Mouse (Mus musculus) R1 (cell line): ENCODE measurements at regions not wholly inside any gene's neighbourhood (a gene's known extent, or its start where the extent isn't known, plus 50 kb on each side); places are given as distances from the start of the nearest gene placed in this dataset.
A peak's percentile ranks its signal among the peaks of the same experiment; 100 is the strongest.
"Not testable (repeated sequence)": the region's sequence is repeated elsewhere in the genome, so short reads cannot be mapped to it uniquely, and the experiment has no call there.

Source experiments
- DNase-seq: peaks from one replicate; pipeline ENCODE4 v3.0.0-alpha.2; 2018; ENCODE audit warnings: low read depth, low spot score

DNA sequence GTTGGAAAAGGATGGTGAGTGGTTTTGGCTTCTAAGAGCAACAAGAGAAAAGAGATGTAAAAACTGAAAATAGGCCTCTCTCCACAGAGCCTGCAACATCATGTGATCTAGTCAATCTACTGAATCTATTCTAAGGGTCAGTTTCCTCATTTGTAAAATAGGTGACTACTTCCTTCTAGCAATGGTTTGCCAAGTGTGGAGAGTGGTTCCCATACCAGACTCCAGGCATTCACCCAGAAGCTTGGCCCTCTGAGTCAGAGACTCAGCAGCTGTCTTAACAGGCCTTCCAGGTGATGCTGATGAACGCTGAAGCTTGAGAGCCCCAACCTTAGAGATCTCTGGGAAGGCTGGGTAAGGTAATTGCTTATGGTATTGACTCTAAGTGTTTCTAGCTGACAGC, 98.9 kb upstream of the Klf4 start:
- DNase-seq, result no peak

DNA sequence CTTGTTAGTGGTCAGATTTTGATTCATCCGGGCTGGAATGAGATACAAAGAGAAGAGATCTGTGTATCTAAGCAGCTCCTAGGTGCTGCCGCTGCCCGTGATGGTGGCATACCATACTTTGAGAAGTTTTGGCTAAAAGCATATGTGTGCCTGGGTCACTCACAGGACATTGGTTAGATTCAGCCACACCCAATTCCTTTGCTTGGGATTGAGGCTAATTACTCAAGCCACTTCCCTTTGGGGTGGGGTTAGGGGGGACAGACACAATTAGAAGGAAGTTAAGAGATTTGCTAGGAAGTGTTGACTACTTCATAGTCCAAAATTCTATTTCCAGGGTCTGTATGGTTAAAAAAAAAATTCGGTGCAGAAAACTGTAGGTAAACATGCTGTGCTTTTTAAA, 97.9 kb upstream of the Klf4 start:
- not testable (repeated sequence) for DNase-seq

DNA sequence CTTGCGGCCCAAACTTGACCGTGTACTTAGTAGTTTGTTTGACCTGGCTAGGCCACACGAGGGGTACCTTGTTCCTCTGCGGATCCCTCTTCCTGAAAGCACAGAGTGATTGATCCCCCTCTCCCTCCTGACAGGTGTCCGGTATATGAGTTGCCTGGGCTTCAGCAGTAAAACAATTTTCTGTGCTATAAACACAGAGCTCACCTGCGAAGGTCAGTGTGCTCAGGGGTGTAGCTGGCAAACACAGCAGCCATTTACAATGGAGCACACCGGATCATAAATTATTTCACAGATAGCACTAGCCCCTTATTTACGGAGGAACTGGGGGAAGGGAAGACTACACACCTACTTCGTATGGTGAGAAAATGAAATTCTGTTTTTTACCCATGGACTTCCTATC, 92.5 kb upstream of the Klf4 start:
- DNase-seq, result no peak

DNA sequence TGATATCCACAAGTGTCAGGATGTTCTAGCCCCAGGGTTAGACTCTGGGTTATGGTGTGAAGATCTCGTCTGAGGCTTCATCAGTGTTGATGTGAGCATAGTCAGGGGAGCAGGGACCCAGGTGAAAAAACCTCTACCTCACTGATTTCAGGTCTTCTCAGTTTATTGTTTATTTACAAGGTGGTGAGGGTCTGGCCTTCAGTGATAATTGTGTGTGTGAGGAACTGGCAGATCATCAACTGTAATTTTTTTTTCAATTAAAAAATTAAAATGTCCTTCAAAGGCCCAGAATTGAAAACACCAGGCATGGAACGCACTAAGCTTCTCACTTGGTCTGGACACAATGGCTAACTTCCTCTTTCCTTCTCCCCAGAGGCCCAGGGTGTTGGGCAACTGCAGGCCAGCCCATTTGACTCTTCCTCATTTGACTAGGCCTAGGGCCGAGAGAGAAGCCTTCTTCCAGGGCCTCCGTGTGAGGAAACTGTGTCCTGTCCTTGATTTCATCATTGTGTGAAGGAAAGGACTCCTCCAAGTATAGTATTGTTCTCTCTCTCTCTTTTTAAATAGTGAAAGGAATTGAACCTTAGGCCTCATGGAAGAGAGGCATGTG, 91.0 kb upstream of the Klf4 start:
- DNase-seq, result no peak

DNA sequence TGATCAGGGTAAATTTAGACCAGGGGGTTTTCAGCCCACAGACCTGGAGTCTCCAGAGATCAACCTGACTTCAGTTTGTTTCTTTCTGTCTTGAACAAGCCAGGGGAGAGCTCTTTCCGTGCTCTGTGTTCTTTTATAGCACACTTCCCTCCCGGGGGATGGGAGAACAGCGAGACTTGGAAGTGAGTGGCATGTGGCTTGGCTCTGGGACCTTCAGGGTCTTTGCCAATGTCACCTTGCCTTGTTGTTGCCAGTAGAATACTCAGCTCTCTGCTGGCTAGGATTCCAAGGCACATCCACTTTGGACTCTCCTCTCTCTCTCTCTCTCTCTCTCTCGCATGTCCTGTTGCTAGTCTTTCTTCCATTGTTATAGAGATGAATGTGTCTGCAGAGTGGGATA, 90.4 kb upstream of the Klf4 start:
- DNase-seq, result no peak

DNA sequence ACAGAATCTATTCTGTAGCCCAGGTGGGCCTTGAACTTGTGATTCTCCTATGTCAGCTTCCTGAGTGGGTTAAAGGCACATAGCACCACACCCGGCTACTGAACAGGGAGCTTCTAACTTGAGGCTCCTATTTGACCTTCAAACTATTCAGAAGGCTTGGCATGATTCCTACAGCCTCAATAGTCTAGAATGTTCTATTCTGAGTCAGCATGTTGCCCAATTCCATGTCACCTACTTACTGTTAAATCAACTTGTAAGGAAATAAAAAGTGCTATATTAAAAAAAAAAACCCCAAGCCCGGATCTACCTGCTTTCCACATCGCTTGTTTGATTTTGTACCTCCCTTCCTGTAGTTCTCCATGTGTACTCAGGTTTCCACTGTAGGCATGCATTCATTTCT, 87.6 kb upstream of the Klf4 start:
- DNase-seq, result no peak

DNA sequence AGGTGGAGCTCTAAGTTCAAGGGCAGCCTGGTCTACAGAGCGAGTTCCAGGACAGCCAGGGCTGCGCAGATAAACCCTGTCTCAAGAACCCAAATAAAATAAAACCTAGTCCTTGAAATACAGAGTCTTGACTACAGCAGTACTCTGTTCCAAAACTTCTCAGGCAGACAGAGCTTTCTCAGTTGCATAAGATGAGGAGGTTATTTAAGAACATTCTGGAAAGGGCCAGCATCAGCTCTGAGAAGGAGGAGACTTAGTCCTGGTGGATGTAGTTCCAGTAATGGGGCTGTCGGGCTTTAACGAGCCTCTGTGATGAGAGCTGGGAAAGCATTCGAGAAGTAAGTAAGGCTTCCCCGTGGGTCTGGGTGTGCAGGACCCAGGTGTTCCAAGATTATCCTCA, 83.5 kb upstream of the Klf4 start:
- no peak for DNase-seq

DNA sequence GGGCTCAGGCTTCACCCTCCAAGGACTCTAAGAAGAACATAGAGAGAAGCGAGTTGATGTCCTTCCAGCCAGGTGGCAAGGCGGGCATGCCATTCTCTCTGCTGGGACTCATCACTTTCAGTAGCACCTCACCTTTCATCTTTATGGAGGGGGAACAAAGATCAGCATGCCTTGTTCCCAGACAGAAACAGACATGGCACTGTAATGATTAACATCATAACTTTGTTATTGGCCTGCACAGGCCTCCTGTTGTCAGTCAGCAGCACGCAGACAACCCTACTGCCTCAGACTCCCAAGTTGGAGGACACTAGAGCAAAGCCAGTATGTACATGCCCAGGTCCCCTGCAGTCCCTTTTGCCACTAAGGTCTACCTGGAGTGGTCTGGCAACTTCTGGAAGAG, 81.3 kb upstream of the Klf4 start:
- no peak for DNase-seq

DNA sequence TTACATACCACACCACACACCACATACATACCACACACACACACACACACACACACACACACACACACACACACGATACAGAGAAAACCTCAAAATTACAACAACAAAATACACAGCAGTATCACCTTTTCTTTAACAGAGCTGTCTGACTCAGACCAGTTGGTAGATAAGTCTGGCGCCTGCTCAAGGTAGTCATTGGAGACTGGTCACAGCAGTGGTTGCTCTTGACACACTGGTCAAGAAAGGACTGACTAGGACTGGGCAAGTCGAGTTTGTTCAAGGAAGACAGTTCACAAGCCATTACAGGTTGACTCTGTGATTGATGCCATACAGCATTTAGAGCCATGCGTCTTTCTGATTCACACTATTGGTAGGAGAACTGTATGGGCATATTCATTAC, 78.7 kb upstream of the Klf4 start:
- DNase-seq, result no peak

DNA sequence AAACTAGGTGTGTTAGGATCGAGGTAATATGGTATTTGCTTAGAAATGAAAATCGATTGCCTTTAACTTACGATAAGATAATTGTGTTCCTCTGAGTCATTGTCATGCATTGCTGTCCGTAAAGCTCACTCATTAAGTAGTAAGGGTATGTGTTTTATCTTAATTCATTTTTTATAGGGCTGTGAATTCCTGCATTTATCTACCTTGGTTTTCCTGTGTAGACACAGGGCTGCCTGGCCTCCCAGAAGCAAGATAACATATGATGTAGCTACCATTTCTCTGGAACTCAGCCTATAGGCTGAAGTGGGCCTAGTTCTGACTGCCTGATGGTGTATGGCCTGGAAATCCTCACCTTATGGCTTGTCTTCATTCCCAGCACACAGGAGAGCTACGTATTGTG, 76.9 kb upstream of the Klf4 start:
- no peak for DNase-seq

DNA sequence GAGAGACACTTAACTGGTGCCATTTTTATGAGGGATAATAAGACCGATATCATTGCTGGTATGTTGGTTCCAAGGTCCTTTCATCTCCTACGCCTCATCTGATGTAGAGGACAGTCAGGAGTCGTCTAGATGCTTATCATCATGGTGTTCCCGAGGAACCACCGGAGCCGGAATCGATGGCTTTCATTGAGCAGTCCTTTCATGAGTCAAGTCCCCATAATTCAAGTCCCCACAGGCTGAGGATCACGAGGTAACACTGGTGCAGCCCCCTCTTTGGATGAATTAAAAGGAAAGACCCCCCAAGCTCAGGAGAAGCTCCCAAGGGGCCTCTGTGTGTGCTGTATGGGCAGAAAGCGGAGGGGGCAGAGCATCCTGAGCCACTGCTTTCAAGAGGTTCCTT, 73.3 kb upstream of the Klf4 start:
- no peak for DNase-seq

DNA sequence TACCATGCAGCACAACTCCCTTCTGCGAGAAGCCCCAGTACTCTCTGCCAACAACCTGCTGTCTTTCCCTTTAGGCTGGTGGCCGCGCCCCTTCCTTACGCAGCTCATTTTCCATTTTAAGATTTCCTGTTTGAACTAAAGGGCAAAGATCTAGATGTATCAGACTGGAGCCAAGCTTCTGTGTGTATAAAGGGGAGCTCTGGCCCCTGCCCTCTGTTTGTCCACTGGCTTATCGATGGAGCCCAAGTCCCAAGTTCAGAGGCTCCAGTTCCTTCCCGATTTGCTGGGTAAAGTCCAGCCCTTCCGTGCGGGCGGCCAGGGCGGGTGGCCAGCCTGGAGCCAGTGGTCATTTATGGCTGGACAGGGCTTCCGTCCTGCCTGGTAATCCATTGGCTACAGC, 72.6 kb upstream of the Klf4 start:
- no peak for DNase-seq

DNA sequence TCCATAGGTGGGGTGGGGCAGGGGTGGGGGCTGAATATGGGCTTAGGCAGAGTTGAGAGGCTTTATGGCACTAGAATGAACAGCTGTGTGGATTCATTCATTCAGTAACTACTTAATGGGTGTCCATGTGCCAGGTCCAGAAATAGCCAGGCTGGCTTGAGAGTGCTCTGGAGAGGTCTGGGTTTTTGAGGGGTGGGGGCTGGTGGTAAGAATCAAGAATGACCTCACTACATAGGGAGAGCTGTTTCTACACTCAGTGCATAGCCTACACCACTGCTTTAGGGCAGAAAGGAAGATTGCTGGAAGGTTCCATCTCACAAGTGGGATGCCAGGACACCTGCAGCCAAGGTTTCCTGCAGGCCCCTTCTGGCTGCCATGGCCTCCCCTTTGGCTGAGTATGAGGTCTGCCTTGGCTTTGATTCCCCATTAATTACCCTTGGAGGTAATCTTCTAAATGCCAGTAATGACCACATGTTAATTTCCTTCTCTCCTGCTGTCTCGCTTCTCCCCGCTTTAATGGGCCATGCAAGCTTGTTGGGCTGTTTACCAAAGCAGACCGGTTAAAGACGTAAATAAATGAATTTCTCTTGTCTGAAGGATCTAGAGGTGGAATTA, 71.7 kb upstream of the Klf4 start:
- no peak for DNase-seq

DNA sequence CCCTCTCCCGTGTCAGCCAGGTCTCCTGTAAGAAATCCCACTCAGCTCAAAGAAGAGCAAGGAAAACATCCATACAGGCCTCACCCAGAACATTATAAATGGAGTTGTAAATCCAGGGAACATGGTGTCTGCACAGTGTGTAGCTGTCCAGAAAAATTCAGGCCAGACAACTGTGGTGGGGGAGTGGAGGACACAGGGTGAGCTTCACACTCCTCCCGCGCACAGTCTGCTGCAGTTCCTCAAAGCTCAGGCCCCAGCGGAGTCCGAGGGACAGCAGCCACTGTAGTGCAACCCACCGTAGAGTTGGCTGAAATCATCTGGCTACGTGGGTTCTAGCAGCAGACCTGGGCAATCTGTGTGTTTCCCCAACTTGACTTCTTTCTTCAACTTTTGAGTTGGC, 62.9 kb upstream of the Klf4 start:
- no peak for DNase-seq

DNA sequence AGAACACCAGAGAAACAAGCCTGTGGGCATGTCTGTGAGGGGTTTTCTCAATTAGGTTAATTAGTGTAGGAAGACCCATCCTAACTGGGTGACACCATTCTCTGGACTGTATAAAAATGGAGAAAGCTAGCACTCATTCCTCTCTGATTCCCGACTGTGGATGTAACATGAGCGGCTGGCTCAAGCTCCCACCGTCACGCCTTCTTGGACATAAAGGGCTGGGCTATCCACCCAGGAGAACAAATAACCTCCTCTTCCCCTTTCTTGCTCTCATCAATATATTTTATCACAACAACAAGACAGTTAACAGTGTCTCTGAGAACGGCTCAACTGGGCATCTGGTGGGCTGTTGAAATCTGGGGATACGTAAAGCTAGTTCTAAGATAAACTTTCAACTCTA, 62.4 kb upstream of the Klf4 start:
- no peak for DNase-seq

DNA sequence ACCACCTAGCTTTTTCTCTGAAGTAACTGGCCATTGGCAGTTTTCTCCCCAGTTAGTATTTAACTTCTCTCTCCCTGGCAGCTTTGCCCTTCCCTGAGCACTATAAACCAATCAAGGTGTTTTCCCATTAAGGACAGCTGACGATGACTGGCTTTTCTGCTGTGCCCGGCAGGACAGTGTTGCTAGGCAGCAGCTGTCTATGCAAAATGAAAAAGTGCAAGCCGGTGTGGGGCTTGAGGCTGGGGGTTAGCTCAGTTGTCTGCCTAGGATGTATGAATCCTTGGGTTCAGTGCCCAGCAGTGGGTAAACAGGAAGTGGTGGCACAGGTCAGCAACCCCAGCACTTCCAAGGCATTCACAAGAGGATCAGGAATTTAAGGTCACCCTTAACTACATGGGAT, 60.9 kb upstream of the Klf4 start:
- peak; percentile 10 for DNase-seq

DNA sequence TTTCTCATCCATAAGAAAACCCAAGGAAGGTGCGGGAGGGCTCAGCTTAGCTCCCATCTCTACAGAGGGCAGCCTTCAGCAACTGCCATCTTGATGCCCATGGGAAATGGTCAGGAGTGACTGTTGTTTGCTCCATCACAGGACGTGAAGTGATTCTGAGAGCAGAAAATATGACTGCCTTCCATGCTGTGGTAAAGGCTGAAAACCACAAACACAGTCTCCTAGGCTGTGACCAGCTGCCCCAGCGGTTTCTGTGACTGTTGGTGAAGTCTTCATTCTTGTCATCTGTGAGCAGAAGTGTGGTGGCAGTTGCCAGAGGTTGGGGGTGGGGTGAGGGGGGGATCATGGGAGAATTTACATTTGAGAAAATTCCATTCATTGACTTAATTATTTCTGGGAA, 53.9 kb upstream of the Klf4 start:
- no peak for DNase-seq

DNA sequence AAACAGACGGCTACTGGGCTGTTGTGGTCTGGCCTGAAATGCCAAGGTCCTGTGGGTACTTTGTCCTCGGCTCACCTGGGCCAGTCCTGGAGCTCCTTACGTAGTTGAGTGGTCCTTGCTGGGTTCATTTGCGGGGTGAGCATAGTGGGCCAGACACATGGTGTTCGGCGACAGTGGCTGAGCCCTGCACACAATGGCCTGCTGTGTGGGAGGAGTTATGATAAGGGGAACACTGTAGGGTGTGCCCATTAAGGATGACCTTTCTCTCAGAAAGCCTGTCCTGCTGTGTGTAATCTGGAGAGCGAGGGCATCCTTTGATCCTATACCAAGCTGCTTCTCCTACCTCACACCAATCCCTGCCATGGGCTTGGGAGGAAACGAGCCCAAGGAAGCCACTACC, 51.3 kb upstream of the Klf4 start:
- peak; percentile 17 for DNase-seq
